Mouse (Mus musculus) embryo, embryonic 11.5 days (tissue): Measurements from ENCODE around the gene Tmem106a.
"Not testable (repeated sequence)": the region's sequence is repeated elsewhere in the genome, so short reads cannot be mapped to it uniquely, and the experiment has no call there.

Source experiments
- DNase-seq: peaks from one replicate; pipeline ENCODE4 v3.0.0-alpha.2; 2012; ENCODE audit warnings: low read depth, low spot score

Gene Tmem106a

DNA sequence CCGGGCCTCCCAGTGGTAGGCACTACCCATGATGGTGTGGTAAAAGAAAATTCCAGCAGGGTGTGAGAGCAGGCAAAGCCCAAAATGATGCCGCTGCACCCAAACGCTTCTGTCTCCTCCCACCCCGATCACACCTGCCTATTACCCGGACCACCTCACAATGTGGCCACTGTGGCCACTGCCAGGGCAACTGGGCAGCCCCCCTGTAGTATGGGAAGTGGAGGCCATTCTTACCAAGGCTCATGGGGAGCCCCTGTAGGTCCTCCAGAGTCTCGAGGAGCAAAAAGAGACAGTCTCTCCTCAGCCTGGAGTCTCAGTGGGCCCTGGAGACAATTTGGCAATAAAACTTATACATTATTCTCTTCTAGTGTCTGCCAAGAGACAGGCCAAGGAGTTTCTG lies 17.1 kb downstream of the Tmem106a start, which contains the start of gene Gm11634:
TSS of gene Gm11634 (minus strand) at position 101 of the 400 bp plus-strand sequence.
- DNase-seq = no peak

DNA sequence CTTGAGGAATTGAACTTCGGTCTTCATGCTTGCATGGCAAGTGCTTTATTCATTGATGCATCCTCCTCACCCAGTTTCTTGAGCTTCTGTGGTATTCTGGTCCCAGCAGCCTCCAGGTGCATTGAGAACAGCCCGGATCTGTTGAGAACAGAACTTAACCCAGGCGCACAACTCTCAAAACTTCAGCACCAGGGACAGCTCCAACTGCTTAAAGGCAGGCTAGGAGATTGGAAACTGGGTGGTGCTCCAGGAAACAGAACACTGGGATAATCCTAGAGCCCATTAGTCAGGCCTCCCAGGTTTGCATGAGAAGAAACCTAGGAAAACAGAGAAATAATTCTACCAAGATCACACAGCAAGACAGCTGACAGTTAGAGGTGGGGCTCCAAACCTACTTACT lies 20.4 kb downstream of the Tmem106a start:
- peak; percentile 77 for DNase-seq

DNA sequence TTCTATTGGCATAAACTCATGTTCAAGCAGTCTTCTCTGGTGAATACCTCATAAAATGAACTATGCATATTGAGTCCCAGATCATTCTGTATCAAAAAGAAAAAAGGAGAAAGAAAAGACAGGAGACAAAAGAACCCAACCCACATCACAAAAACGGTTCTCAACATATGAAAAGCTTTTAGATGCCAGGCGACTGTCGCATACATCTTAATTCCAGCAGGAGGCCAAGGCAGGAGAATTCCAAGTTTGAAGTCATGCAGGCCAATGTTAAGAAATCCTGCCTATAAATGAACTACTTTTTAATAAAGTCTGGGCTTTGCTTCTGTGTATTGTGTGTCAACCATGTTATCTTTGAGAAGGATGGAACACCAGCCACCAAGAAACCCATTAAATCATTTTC lies 22.1 kb downstream of the Tmem106a start:
- no peak for DNase-seq

- peak; percentile 73 for DNase-seq
These were observed 22.8 kb downstream of the Tmem106a start for GRCm38 (mm10) chr11:101604531-101605453.

GRCm38 (mm10) chr11:101607134-101607533 lies 25.1 kb downstream of the Tmem106a start:
- not testable (repeated sequence) for DNase-seq

- DNase-seq = no peak
These were observed 28.4 kb downstream of the Tmem106a start for GRCm38 (mm10) chr11:101610445-101610844.

DNA sequence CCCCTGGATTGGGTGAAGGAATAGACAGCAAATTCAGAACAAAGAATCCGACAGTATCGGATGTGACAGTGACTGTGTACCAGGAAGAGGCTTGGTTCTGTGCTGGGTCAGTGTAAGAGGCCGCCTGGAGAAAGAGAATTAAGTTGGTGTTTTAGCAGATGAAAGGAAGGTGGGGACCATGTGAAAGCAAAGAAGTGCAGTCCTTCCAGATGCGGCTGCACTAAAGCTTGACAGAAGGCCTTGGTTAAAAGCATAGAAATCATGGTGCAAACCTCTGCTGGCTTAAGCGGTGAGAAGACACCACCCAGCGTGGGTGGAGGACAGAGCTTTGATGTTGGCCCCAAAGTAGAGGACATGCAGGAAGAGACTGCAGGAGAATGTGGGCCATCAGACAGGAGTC lies 31.6 kb downstream of the Tmem106a start:
- no peak for DNase-seq

GRCm38 (mm10) chr11:101614116-101614515 lies 32.1 kb downstream of the Tmem106a start:
- no peak for DNase-seq

DNA sequence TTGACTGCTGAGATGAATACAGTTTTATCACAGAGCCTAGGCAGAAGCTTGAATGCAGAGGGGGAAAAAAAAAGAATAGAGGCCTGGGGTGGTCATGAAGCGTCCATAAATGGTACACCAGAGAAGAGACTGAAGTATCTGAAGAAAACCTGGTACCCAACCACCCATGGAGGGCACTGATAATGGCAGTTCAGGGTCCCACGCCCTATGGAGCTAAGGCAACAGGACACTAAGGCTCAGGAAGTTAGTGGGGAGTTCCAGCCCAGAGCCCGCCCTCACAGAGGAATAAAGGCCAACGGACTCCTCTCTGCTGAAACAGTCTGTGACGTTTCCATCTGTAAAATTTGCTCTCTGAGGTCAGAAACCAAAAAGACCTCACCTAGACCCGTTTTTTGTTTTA lies 33.3 kb downstream of the Tmem106a start:
- no peak for DNase-seq

DNA sequence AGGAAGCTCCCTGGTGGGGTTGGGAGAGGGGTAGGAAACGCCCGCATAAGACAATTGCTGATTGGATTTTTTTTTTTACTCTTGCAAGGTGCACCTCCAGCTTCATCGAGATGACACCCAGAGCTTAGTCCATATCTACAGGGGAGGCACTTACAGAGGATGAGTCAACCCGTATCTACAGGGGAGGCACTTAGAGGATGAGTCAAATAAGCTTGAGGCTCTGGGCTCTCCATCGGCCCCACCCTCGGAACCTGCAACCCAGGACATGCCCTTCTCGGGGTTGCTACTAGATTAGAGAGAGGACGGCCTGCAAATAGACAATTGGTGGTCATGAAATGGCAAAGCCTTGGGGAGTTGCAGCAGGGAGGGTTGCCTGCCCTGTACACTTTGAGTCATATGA lies 34.1 kb downstream of the Tmem106a start:
- DNase-seq = no peak

- no peak for DNase-seq
These were observed 35.1 kb downstream of the Tmem106a start for GRCm38 (mm10) chr11:101616948-101617767.

- DNase-seq = peak; percentile 70
These were observed 35.8 kb downstream of the Tmem106a start for GRCm38 (mm10) chr11:101617849-101618248.

- no peak for DNase-seq
These were observed 36.6 kb downstream of the Tmem106a start for GRCm38 (mm10) chr11:101618596-101618995.

GRCm38 (mm10) chr11:101620022-101620655 lies 38.1 kb downstream of the Tmem106a start:
- DNase-seq = not testable (repeated sequence)

DNA sequence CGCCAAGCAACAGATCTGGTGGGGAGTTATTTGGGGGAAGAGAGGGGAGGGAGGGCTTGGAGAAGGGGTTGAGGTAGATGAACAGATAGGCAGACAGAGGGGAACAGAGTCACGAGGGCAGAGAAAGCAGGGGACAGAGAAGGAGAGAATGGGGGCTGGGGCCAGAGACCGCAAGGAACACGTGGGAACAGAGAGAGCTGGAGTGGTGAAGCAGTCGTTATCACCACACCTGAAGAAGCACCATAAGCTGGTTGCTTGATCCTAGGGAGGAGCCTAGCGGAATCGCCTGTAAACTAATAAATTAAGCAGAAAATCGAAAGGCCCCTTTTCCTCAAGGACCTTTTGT lies 44.6 kb downstream of the Tmem106a start:
- DNase-seq = no peak

DNA sequence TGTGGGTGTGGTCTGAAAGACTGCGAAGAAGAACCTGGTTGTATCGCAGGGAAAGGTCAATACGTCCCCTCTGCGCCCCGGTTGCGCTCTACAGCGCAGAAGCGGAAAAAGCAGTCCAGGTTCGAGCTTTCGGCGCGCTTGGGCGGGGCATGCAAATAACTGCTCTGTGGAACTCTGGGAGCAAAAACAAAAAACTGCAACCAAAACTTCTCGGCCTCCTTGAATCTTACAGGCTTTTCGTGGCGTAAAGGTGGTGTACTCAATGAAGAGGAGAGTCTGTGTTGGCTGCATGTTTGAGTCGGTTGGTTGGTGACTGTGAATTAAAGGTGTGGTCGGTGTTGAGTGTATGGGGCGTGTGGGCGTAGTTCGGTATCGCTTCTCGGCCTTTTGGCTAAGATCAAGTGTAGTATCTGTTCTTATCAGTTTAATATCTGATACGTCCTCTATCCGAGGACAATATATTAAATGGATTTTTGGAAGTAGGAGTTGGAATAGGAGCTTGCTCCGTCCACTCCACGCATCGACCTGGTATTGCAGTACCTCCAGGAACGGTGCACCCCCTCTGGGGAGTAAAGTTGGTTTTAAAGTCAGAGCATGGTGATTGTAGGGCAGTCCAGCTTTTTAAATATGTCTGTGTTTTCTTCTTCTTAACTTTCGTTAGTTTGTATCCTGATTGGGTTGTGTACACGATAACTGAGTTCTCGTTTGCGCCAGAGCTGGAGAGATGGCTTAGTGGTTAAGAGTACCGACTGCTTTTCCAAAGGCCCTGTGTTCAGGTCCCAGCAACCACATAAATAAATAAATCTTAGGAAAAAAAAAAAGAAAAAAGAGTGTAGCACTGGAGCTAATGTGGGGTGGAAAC lies 45.2 kb downstream of the Tmem106a start, which contains the start of gene Rdm1:
TSS of gene Rdm1 (plus strand) at position 201 of the 862 bp plus-strand sequence.
- DNase-seq = peak; percentile 79

DNA sequence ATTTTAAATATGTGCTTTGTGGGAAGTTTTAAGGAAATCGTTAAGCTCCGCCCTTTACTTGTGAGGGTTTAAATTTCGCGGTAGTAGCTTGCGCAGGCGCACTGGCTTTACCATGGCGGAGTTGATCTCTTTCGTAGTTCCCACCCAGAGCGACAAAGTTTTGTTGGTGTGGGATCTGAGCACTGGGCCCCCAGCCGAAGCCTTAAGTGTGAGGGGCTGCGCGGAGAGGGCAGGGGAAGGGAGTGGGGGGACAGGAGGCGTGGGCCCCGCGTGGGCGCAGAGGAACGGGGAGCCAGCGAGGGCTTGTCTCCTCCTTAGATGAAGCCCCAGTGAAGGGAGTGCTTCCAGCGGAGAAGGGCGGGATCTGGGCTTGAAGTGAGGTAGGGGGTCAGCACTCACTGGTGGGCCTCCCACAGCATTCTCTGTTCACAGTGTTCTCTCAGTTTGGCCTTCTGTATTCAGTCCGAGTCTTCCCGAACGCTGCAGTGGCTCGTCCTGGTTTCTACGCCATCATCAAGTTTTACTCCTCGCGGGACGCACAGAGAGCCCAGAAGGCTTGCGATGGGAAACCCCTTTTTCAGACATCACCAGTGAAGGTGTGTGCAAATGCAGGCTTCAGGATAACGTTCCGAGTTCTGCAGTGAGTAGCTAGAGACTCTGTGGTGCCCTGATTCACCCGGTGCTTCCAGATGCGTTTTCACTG lies 46.0 kb downstream of the Tmem106a start:
- peak; percentile 83 for DNase-seq

DNA sequence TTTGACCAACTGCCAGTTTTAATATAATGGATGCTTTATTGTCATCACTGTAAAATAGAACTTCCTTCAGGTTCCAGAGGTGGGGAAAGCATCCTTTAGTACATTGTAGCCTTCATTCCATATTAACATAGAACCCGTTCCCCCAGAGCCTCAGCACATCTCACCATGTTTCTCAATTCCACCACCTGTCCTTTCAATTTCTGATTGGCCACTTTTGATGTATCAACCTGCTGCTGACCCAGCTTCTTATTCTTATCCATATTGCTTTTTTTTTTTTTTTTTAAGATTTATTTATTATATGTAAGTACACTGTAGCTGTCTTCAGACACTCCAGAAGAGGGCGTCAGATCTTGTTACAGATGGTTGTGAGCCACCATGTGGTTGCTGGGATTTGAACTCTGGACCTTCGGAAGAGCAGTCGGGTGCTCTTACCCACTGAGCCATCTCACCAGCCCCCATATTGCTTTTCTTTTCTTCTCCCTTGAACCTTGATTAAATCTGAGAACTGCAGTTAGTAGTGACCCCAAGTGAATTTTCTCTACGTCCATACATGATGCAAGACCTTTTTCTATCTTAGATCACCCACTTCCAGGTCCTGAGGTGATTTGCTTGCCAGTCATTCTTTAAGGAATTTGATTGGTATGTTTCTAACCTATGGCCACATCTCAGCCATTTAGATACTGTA lies 46.8 kb downstream of the Tmem106a start:
- DNase-seq = not testable (repeated sequence)

GRCm38 (mm10) chr11:101635660-101636059 lies 53.6 kb downstream of the Tmem106a start:
- no peak for DNase-seq

DNA sequence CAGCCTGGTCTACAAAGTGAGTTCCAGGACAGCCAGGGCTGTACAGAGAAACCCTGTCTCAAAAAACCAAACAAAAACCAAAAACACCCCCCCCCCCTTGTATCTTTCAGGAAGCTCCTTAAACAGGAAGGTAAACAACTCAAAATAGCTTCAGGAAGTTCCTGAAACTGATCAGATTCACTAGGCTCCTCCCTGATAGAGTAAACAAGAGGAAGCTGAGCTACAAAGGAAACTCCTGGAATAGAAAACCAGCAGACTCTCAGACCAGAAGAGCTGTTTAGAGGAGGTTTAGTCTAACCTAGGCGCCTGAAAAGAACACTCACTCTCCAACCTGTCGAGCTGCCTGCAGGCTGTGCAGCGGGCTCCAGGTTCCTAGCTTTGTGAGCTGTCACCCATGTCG lies 57.7 kb downstream of the Tmem106a start:
- DNase-seq = no peak
